Mouse (Mus musculus): Measurements from ENCODE around the gene Agtpbp1.

- no peak for TF ChIP-seq CTCF (IDR thresholded peaks at IDR 0.05; ENCODE audit: low read depth)
- no peak for TF ChIP-seq EP300 (IDR thresholded peaks at IDR 0.05; ENCODE audit: low read depth)
Measured at GRCm38 (mm10) chr13:59402026-59402775, 182.8 kb downstream of the Agtpbp1 start.

Data from heart, postnatal 0 days (tissue).